ENCODE assay signal across 9 mouse cellular contexts in genomic region chr2:120102881-120103280, GRCm38 (mm10). TPM values are rescaled to one million over a fixed set of nuclear protein-coding genes. Genes with fewer than 3 reads are reported as not detected.
A peak's percentile ranks its signal among the peaks of the same experiment; 100 is the strongest.
DNase-seq lines count a peak whose midpoint lies in the region; ATAC-seq lines count a peak whose summit lies in the region.
"Had no signal": no experiment of that assay in that cellular context is flagged by ENCODE, and none has a peak within 500 bp of the region (broad histone marks: within the 10 kb centered on the region; RNA-seq: fewer than 3 reads in every experiment).

No protein-coding gene starts in this region.

- no peaks in the 10 kb centered on the region for H3K9me3 ChIP-seq in neural tube, embryonic 15.5 days (replicated peaks)

- peak; percentile 59 for DNase-seq in embryo, embryonic 10 days (ENCODE audit: low spot score)
- peak; percentile 70 to 85 for DNase-seq in heart, adult 18-20 months
- DNase-seq in kidney, adult 8-10 months, result peak; percentile 56 to 69
- peak; percentile 90 for DNase-seq in lung, postnatal 36 days
- DNase-seq in thymus, postnatal 14 days, result no peak
- DNase-seq in frontal cortex, postnatal 25 days (ENCODE audit: low spot score in 2 of 2), result no peak
- DNase-seq: cerebellum, adult 9-11 months had no signal

- no peak for ATAC-seq in neural tube, embryonic 15.5 days (ENCODE audit: low FRiP score)

- no peaks in the 10 kb centered on the region for H3K36me3 ChIP-seq in neural tube, embryonic 15.5 days

- no peak overlapping the region for H3K4me3 ChIP-seq in neural tube, embryonic 15.5 days (replicated peaks)

- whole genome bisulfite sequencing in neural tube, embryonic 15.5 days, result 71% methylated on average over 6 of the region's 6 CpGs

- H3K4me2 ChIP-seq in neural tube, embryonic 15.5 days, result no peak overlapping the region

- H3K27ac ChIP-seq in neural tube, embryonic 15.5 days (replicated peaks), result no peak overlapping the region
- H3K27ac ChIP-seq: liver, embryonic 14.5 days had no signal

- H3K4me1 ChIP-seq in neural tube, embryonic 15.5 days, result no peaks in the 10 kb centered on the region

- H3K9ac ChIP-seq in neural tube, embryonic 15.5 days (replicated peaks), result no peak overlapping the region
- H3K9ac ChIP-seq: liver, embryonic 14.5 days had no signal

- no peaks in the 10 kb centered on the region for H3K27me3 ChIP-seq in neural tube, embryonic 15.5 days (replicated peaks)

RNA-seq across cellular contexts. Expression of gene Ehd4, which starts 51.5 kb away (rescaled TPM):
- total RNA-seq in heart, adult 18-20 months (2021), result 100 to 1,000 TPM; 382 to 400 TPM
- 15.9 and 27.7 TPM in 2 replicates for polyA plus RNA-seq in neural tube, embryonic 15.5 days (2015; fragmentation: Nextera tagmentation; extraction: Ambion mirVana)

Comparison
In these comparisons a context has a peak if more than half of its experiments do, and no peak if none do; other contexts are left out.
1. DNase-seq: peak in embryo, embryonic 10 days (single experiment), heart, adult 18-20 months (2 of 2), kidney, adult 8-10 months (2 of 2) and lung, postnatal 36 days (single experiment); none in thymus, postnatal 14 days (single experiment) and frontal cortex, postnatal 25 days (0 of 2).